10 mouse cellular contexts compared by ENCODE assay signal in genomic region chr3:96328730-96329387, GRCm38 (mm10). TPM values are rescaled to one million over a fixed set of nuclear protein-coding genes. Genes with fewer than 3 reads are reported as not detected.
A peak's percentile ranks its signal among the peaks of the same experiment; 100 is the strongest.
DNase-seq lines count a peak whose midpoint lies in the region; ATAC-seq and TF ChIP-seq lines count a peak whose summit lies in the region.
"Had no signal": no experiment of that assay in that cellular context is flagged by ENCODE, and none has a peak within 500 bp of the region (broad histone marks: within the 10 kb centered on the region; RNA-seq: fewer than 3 reads in every experiment).

No protein-coding gene starts in this region.

- no peaks in the 10 kb centered on the region for H3K36me3 ChIP-seq in midbrain, embryonic 12.5 days
- H3K36me3 ChIP-seq in midbrain, postnatal 0 days (ENCODE audit: insufficient read depth, low read length), result no peaks in the 10 kb centered on the region
- H3K36me3 ChIP-seq in intestine, embryonic 16.5 days (ENCODE audit: control insufficient read depth, insufficient read depth, low read length), result no peaks in the 10 kb centered on the region
- H3K36me3 ChIP-seq in stomach, embryonic 16.5 days (ENCODE audit: control insufficient read depth, insufficient read depth, low read length), result no peaks in the 10 kb centered on the region

- DNase-seq in heart, adult 11 months, result peak; percentile 78
- DNase-seq in heart, postnatal 25 days (ENCODE audit: low spot score), result no peak
- DNase-seq in midbrain, postnatal 0 days (ENCODE audit: low spot score), result no peak
- DNase-seq in embryo, embryonic 10.5 days (ENCODE audit: low spot score), result no peak
- DNase-seq in thymus, postnatal 10 days (ENCODE audit: low spot score in 2 of 2), result no peak
- DNase-seq: layer of hippocampus, adult 9-11 months had no signal

- TF ChIP-seq CTCF in midbrain, postnatal 0 days (IDR thresholded peaks at IDR 0.05), result no peak

- H3K27me3 ChIP-seq in midbrain, embryonic 12.5 days, result peaks cover 83% of the 10 kb centered on the region
- peaks cover 79% of the 10 kb centered on the region for H3K27me3 ChIP-seq in midbrain, postnatal 0 days (ENCODE audit: insufficient read depth, low read length)
- peaks cover 44% of the 10 kb centered on the region for H3K27me3 ChIP-seq in intestine, embryonic 16.5 days (replicated peaks; ENCODE audit: control insufficient read depth, insufficient read depth, low read length)
- H3K27me3 ChIP-seq in stomach, embryonic 16.5 days (ENCODE audit: control insufficient read depth, insufficient read depth, low read length), result peaks cover 64% of the 10 kb centered on the region

- 15% methylated on average over 15 of the region's 15 CpGs for WGBS in midbrain, embryonic 12.5 days
- 20% methylated on average over 15 of the region's 15 CpGs for WGBS in midbrain, postnatal 0 days
- 20% methylated on average over 15 of the region's 15 CpGs for WGBS in intestine, embryonic 16.5 days
- 17% methylated on average over 15 of the region's 15 CpGs for WGBS in stomach, embryonic 16.5 days

- H3K4me2 ChIP-seq in midbrain, embryonic 12.5 days (replicated peaks), result peak overlapping the region; percentile 58
- H3K4me2 ChIP-seq in midbrain, postnatal 0 days (ENCODE audit: low read depth, low read length, poor library complexity, severe bottlenecking), result no peak overlapping the region
- no peak overlapping the region for H3K4me2 ChIP-seq in intestine, embryonic 16.5 days (ENCODE audit: low read depth, low read length)
- H3K4me2 ChIP-seq in stomach, embryonic 16.5 days (ENCODE audit: low read depth, low read length), result peak overlapping the region; percentile 59; the same call in 1 of the 2 replicates

- no peak overlapping the region for H3K9ac ChIP-seq in midbrain, embryonic 12.5 days (replicated peaks)
- no peak overlapping the region for H3K9ac ChIP-seq in midbrain, postnatal 0 days (replicated peaks; ENCODE audit: low read length, poor library complexity, severe bottlenecking)
- no peak overlapping the region for H3K9ac ChIP-seq in intestine, embryonic 16.5 days (ENCODE audit: low read depth, low read length)
- no peak overlapping the region for H3K9ac ChIP-seq in stomach, embryonic 16.5 days (ENCODE audit: low read length)

- H3K4me3 ChIP-seq in midbrain, embryonic 12.5 days, result no peak overlapping the region; the same call in 1 of the 2 replicates
- H3K4me3 ChIP-seq in midbrain, postnatal 0 days (ENCODE audit: low read depth, low read length), result no peak overlapping the region
- no peak overlapping the region for H3K4me3 ChIP-seq in intestine, embryonic 16.5 days (ENCODE audit: low read length)
- no peak overlapping the region for H3K4me3 ChIP-seq in stomach, embryonic 16.5 days (replicated peaks; ENCODE audit: low read length)
- H3K4me3 ChIP-seq: erythroblast, embryonic 14.5 days had no signal

- peaks cover 9% of the 10 kb centered on the region for H3K4me1 ChIP-seq in midbrain, embryonic 12.5 days
- no peaks in the 10 kb centered on the region for H3K4me1 ChIP-seq in midbrain, postnatal 0 days (ENCODE audit: insufficient read depth, low read length)
- peaks cover 9% of the 10 kb centered on the region for H3K4me1 ChIP-seq in intestine, embryonic 16.5 days (ENCODE audit: control insufficient read depth, insufficient read depth, low read length)
- 0 out of 2 replicates have a peak, but pooled peaks cover 3% of the 10 kb centered on the region for H3K4me1 ChIP-seq in stomach, embryonic 16.5 days (ENCODE audit: control insufficient read depth, insufficient read depth, low read length)

- H3K27ac ChIP-seq in midbrain, embryonic 12.5 days (replicated peaks), result no peak overlapping the region
- H3K27ac ChIP-seq in midbrain, postnatal 0 days (ENCODE audit: low read depth, low read length), result no peak overlapping the region
- 0 out of 2 replicates have a peak overlapping the region, but pooled peaks have one; percentile 51 for H3K27ac ChIP-seq in intestine, embryonic 16.5 days (ENCODE audit: low read length)
- no peak overlapping the region for H3K27ac ChIP-seq in stomach, embryonic 16.5 days (ENCODE audit: low read length)

- no peak for ATAC-seq in midbrain, embryonic 12.5 days (ENCODE audit: low FRiP score, low read depth)
- no peak for ATAC-seq in midbrain, postnatal 0 days (ENCODE audit: low FRiP score)
- no peak; the same call in 1 of the 2 replicates for ATAC-seq in intestine, embryonic 16.5 days
- ATAC-seq in stomach, embryonic 16.5 days (ENCODE audit: insufficient read depth, low FRiP score), result no peak

- no peaks in the 10 kb centered on the region for H3K9me3 ChIP-seq in midbrain, embryonic 12.5 days
- no peaks in the 10 kb centered on the region for H3K9me3 ChIP-seq in midbrain, postnatal 0 days (ENCODE audit: low read length)
- no peaks in the 10 kb centered on the region for H3K9me3 ChIP-seq in intestine, embryonic 16.5 days (ENCODE audit: control insufficient read depth, low read length)
- H3K9me3 ChIP-seq in stomach, embryonic 16.5 days (replicated peaks; ENCODE audit: control insufficient read depth, low read length), result no peaks in the 10 kb centered on the region

- intact Hi-C loops in heart, postnatal 25 days (cut with DNase I), result no loop called here

RNA-seq across cellular contexts. Expression of gene Fcgr1, which starts 35.1 kb away (rescaled TPM):
- 1 to 10 TPM in 1 of 2 experiments, under 1 TPM in 1; 0.94 to 1.1 TPM for total RNA-seq in heart, postnatal 25 days (2021)
- 1.9 and 2.4 TPM in 2 replicates for polyA plus RNA-seq in midbrain, embryonic 12.5 days (2016; fragmentation: Nextera tagmentation; extraction: Ambion mirVana)
- 0.60 and 1.3 TPM in 2 replicates for total RNA-seq in midbrain, postnatal 0 days (2014; rRNA removed)
- 1.5 TPM in 2 replicates for polyA plus RNA-seq in midbrain, postnatal 0 days (2015; fragmentation: Nextera tagmentation; extraction: Ambion mirVana)
- polyA plus RNA-seq in intestine, embryonic 16.5 days (2015; fragmentation: Nextera tagmentation; extraction: Ambion mirVana), result 3.6 and 3.7 TPM in 2 replicates
- 3.0 and 3.4 TPM in 2 replicates for polyA plus RNA-seq in stomach, embryonic 16.5 days (2015; fragmentation: Nextera tagmentation; extraction: Ambion mirVana)
- polyA plus RNA-seq: erythroblast, embryonic 14.5 days had no signal

RNA-seq across cellular contexts. Expression of gene Hist2h2bb, which starts 59.3 kb away (rescaled TPM):
- total RNA-seq in heart, postnatal 25 days (2021), result 10 to 100 TPM; 47.3 to 58.1 TPM
- 18.3 and 20.1 TPM in 2 replicates for polyA plus RNA-seq in midbrain, embryonic 12.5 days (2016; fragmentation: Nextera tagmentation; extraction: Ambion mirVana)
- total RNA-seq in midbrain, postnatal 0 days (2014; rRNA removed), result 162 and 343 TPM in 2 replicates
- polyA plus RNA-seq in midbrain, postnatal 0 days (2015; fragmentation: Nextera tagmentation; extraction: Ambion mirVana), result 1.0 and 1.7 TPM in 2 replicates
- polyA plus RNA-seq in intestine, embryonic 16.5 days (2015; fragmentation: Nextera tagmentation; extraction: Ambion mirVana), result 5.3 and 6.2 TPM in 2 replicates
- polyA plus RNA-seq in stomach, embryonic 16.5 days (2015; fragmentation: Nextera tagmentation; extraction: Ambion mirVana), result 7.3 and 12.4 TPM in 2 replicates

Comparison
In these comparisons a context has a peak if more than half of its experiments do, and no peak if none do; other contexts are left out.
1. H3K4me2 ChIP-seq: peak in midbrain, embryonic 12.5 days (single experiment) and stomach, embryonic 16.5 days (single experiment); none in midbrain, postnatal 0 days (single experiment) and intestine, embryonic 16.5 days (single experiment).